Mouse (Mus musculus): ENCODE results near the gene Hipk2.
A peak's percentile ranks its signal among the peaks of the same experiment; 100 is the strongest.

Gene Hipk2

DNA sequence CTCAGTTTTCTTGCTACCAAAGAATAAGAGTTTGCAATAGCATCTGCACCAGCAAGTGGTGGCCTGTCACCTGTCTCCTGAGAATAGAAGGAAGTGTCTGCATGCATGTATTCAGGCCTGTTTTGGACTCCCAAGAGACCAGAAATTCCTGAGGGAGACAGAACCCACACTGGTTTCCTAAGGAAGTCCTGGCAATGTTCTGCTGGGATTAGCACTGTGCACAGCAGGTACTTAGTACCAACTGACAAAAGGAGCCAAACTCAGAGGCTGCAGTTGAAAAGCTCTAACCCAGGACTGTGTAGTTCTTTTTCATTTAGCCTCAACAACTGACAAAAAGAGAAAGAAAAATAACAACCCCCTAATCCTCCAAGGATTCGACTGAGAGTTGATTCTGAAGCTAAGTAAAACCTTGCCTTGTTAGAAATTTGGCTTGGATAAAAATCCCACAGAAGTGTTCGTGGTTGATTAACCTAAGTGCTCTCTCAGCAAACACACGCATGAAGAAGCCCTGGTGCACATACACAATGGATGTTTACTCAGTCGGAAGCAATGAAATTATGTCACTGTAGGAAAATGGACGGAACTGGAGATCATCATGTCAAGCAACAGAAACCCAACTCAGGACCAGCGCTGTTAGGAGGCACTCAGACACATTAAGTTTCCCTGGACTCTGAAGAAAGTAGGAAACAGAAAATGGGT lies 115.9 kb downstream of the Hipk2 start:
- ATAC-seq (ENCODE audit: insufficient number of reproducible peaks, low FRiP score, low TSS enrichment), result no peak

DNA sequence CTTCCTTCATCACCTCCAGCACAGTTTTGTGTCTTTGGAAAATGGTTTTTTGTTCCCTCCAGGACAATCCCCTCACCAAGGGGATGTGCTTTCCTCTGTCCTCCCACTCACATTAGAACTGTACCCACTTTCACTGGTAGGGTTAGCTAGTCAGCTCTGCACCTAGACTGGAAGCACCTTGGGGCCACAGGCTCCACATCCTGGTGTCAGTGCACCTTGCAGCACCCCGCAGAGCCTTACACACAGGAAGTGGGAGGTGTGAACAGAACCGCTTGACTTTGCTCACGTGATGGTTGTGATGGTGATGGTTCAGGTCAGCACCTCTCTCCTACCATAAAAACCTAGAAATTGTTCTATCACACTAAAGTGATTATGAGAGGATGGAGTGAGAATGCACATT lies 116.8 kb downstream of the Hipk2 start:
- ATAC-seq (ENCODE audit: insufficient number of reproducible peaks, low FRiP score, low TSS enrichment), result no peak

DNA sequence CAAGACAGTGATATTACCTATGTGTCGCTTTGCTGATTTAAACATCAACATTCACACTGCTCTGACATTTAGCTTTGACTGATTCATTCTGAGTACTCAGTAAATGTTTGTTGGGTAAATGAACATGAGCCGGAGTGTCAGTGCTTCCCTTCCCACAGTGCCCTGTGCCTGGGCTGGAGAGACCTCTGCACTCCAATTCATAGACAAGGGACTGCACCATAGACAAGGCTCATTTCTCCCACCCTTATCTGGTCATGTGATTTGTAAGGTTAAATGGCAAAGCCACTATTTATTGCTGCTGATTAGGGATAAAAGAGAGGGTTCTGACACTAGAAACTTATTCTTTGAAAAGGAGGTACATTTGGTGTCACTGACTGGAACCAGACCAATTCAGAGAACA lies 118.4 kb downstream of the Hipk2 start:
- ATAC-seq (ENCODE audit: insufficient number of reproducible peaks, low FRiP score, low TSS enrichment), result no peak

DNA sequence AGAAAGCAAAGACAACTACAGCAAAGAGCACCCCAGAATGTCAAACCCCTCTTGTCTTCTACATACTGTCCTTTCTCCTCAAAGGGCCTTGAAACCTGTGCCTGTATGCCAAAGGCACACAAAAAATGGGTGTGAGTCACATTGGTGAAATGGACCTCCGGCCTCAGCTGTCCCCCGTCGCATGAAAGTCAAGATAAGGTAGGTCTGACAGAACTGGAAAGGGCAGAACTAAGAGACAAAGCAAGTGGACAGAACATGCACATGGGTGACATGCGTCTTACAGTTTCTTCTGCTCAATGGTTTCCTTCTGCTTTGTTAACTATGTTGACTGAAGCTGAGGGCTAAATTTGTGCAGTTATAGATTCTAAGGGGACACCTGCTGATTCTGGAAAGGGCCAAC lies 119.0 kb downstream of the Hipk2 start:
- ATAC-seq (ENCODE audit: insufficient number of reproducible peaks, low FRiP score, low TSS enrichment), result no peak

DNA sequence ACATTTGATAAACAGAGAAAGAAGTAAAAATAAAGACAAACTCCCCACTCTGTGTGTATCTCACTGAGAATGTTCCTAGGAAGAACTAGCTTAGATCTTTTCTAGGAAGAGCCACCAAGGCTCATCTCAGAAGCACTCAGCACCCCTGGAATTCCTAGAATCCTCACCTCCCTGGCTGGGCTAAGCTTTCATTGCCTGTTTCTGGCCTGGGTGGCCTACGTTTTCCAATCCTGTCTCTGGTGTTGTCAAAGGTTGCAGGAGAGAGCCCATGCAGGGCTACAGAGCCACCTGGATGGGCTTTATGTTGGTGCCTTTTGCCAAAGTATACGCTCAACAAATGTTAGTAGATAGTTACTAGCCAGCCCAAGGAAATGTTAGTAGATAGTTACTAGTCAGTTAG lies 120.0 kb downstream of the Hipk2 start:
- no peak for ATAC-seq (ENCODE audit: insufficient number of reproducible peaks, low FRiP score, low TSS enrichment)

DNA sequence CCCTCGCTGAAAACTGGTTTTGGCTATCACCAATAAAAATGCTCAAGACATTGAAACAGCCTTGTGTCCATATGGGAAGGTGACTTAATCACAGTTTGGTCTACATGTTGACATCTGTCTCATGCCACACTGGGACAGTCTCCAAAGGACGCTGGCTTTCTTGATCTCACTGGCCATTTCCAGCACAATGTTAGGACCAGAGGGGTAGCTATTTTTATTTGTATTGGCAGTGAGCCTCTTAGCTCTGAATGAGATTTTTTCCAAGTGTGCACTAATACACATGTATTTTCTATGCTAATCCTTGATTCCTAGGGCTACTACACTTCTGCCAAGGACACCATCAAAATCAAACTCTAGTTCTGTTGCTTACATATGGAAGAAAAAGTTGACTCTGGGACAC lies 120.8 kb downstream of the Hipk2 start:
- ATAC-seq (ENCODE audit: insufficient number of reproducible peaks, low FRiP score, low TSS enrichment), result no peak

DNA sequence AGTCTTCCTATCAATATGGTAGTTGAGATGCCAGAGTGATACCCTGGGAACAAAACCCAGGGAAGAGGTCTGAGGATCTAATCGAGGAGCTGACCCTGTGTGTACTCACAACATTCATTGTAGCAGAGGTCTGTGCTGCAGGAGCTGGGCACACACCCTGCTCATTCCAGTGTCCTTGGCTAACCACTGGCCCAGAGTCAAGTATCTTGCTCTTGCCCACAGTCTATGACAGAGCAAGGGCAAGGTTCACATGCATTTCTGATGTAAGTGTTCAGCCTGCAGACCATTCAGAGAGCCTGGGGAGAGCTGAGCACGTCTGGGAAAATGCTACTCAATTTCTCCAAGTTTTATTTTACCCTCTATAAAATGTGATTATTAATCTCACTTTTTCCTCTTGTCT lies 122.2 kb downstream of the Hipk2 start:
- ATAC-seq (ENCODE audit: insufficient number of reproducible peaks, low FRiP score, low TSS enrichment), result no peak

DNA sequence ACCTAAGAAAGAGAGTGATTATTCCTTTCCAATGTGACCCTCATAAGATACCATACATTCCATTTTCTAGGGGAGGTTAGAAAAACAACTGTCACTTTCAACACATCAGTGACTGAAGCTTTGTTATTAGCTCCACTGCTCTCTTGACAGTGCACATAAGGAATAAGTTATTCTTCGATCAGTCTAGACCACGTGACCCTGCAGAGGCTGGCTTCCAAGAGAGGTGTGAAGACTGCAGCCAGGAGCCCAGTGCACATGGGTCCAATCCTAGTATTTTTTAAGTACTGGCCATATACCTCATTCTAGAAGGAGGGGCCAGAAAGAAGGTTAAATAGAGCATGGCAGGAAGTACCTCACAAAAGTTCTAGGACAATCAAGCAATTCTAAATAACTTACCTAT lies 122.9 kb downstream of the Hipk2 start:
- ATAC-seq (ENCODE audit: insufficient number of reproducible peaks, low FRiP score, low TSS enrichment), result no peak

DNA sequence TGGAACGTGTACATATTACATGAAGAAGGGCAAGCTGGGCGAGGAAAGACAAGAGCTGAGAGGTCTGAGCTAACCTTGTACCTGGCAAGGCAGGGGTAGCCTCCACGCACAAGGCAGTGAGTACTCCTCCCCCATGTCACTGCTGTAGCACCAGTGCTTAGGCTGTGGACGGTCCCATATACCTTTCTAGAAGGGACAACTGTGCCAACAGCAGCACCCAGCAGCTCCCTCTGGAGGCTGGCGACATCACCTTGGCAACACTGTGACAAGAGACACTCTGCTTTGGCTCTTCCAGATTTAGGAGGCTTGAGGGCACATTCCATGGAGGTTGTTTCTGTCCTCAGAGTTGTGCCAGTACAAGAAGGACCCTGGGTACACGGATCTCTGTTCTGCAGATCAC lies 123.5 kb downstream of the Hipk2 start:
- no peak for ATAC-seq (ENCODE audit: insufficient number of reproducible peaks, low FRiP score, low TSS enrichment)

DNA sequence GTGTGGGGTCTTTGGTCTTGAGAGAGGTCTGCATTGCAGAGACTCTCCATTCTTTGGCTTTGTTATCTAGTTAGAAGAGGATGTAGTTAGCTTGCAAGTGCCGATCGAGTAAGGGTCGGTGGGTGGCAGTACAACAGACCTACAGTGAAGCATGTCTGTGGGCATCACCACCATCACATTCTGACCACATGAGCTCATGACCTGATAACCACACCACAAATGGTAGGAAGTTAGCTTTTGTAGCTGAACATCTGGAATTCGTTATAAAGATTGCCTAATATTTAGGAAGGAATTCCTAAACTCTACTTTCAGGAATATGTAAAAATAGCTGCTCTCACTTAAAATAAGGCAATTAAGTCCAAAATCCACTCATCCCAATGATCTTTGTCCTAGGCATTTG lies 127.9 kb downstream of the Hipk2 start:
- no peak for ATAC-seq (ENCODE audit: insufficient number of reproducible peaks, low FRiP score, low TSS enrichment)

DNA sequence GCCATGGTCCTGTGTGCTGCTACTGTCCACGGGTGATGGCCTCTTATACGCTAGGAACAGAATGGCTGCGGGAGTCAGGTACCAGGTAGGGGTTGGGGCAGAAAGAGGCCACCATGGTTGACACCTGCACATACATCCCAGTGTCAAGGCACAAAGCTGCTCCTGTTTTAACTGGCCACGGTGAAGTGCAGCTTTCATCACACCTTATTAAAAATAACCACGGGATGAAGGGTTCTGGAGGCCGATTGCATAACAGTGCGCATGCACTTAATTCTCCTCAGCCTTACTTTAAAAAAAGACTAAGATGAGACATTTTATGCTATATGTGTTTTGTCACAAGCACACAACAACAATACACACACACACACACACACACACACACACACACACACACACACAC lies 132.6 kb downstream of the Hipk2 start:
- no peak for ATAC-seq (ENCODE audit: insufficient number of reproducible peaks, low FRiP score, low TSS enrichment)

DNA sequence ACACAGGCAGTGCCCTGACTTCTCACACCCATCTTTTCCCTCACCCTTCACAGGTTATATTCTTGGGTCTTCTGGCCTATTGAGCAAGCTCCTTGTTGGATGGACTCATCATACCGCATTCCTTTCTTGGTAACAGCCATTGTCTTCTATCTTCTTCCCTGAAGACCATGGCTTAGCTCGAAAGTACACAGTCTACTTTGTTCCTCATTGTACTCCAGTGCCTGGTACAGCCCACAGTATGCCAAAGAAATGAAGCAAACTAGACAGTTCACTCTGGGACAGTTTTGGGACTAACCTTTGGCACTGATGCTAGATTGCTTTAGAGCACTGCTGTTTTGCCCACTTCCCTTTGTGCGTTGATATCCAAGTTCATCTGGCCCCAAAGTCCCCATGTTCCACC lies 133.5 kb downstream of the Hipk2 start:
- no peak for ATAC-seq (ENCODE audit: insufficient number of reproducible peaks, low FRiP score, low TSS enrichment)

DNA sequence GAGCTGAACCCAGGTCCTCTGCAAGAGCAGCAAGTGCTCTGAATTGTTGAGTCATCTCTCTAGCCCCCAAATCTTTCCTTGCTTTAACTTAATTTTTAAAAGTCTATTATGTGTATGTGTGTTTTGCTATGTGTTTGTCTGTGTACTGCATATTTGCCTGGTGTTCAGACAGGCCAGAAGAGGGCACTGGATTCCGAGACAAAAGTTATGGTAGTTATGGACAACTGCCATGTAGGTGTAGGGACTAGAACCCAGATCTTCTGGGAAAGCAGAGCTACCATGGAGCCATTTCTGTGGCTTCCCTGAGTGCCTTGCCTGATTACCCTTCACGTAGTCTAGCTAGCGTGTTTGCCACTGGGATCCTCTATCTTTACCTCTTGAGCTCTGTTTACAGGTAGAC lies 134.9 kb downstream of the Hipk2 start:
- ATAC-seq (ENCODE audit: insufficient number of reproducible peaks, low FRiP score, low TSS enrichment), result no peak

DNA sequence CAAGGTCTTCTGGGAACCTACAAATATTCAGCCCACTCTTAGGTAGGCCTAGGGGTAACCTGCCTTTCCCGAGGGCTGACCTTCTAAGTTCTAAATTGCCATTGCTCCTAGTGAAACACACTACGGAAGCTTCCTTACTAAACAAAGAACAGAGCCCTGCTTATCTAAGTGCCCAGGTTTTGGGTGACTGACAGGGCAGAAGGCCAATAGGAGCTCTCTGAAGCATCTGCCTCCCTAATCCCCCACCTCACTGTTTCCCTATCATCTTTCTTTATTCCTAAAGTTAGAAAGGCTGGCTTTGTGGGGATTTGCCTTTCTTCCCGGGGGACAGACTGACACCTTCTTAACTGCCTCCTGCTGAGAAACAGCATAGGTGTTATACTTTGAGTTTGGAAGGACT lies 136.7 kb downstream of the Hipk2 start:
- ATAC-seq (ENCODE audit: insufficient number of reproducible peaks, low FRiP score, low TSS enrichment), result no peak

DNA sequence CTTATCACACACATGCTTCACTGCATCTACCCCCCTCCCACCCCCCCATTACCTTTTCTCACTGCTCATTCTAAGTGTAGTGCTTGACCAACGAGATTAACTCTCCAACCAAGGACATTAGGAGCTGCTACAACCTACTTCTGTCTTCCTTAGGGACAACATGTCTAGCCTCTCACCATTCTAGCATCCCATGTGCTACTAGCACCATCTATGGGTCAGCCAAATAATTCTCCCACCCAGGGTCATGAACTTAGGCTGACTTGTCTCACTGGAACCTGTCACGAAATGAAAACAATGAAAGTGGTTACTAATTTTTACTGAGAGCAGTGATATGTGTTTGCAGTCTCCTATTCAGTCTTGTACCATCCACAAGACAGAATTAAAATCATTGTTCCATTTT lies 138.2 kb downstream of the Hipk2 start:
- no peak for ATAC-seq (ENCODE audit: insufficient number of reproducible peaks, low FRiP score, low TSS enrichment)

DNA sequence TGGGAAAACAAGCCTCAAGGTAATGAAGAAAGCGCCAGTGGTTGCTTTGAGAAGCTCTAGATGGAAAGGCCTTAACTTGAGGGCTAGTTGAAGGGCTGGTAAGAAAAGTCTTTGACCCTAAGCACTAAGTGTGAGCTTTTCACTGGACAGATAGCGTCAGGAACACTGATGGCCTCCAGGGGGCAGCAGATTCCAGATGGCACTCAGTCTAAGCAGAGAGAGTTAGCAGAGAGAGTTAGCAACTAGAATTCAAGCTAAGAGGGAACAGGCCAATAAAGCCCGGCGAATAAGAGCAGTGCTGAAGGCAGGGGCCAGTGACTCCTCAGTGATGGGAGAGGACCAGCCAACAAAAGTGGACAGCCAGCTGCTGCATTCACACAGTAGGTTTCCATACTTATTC lies 139.7 kb downstream of the Hipk2 start:
- ATAC-seq (ENCODE audit: insufficient number of reproducible peaks, low FRiP score, low TSS enrichment), result peak; percentile 70

DNA sequence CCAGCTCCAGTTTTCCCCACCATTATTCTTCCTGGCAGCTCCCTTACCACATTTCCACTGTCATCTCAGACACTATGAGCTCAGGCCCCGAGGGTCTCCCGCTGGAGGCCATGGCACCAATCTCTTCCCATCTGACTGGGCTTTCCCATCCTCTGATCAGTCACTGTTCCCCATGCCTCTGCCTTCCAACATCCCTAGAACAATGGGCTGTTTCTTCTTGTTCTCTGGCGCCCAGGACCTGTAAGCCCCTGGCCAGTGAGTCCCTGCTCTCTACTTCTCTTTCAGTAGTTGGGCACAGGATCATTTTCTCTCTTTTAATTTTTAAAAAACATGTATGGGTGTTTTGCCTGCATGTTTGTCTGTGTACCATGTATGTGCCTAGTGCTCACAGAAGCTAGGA lies 143.3 kb downstream of the Hipk2 start:
- no peak for ATAC-seq (ENCODE audit: insufficient number of reproducible peaks, low FRiP score, low TSS enrichment)

DNA sequence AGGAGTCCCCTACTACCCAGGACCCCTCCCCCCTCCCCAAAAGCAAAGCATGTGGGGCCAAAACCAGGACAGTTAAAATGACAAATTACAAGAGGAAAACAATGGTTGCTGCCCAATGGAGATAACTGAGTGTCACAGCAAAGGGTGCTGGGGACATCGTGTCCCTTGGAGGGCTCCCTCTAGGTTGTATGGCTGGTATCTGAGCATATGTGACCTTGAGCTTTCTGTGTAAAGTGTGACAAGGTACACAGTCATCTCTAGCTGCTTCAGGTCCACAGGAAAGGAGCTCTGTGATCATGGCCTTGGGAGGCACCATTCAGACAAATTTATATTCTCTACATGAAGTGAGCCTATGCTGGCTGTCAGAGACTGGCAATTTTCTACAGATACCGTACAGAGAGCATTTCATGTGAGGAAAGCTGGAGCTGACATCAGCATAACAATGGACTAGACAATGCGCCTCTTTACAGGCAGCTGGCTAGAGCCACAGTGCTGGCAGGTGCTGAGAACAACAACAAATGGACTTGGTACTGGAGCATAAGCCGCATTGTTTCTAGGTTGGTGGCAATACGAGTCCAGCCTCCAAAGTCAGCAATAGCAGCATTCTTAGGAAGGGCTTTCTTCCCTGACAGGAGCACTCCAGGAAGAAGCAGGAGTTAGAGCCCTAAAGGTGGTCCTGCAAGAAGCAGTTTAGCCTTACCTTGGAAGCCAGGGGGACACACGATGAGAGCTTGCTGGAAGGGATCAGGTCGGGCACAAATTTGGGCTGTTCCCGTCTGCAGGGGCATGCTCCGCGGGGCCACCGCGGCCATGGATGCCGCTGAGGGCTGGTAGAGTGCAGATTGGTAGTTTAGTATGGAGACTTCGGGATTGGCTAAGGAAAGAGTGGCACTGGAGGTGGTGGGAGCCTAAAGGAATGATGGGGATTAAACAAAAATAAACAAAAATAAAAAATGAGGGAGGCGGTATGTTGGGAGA lies 145.5 kb downstream of the Hipk2 start:
- ATAC-seq (ENCODE audit: insufficient number of reproducible peaks, low FRiP score, low TSS enrichment), result no peak

DNA sequence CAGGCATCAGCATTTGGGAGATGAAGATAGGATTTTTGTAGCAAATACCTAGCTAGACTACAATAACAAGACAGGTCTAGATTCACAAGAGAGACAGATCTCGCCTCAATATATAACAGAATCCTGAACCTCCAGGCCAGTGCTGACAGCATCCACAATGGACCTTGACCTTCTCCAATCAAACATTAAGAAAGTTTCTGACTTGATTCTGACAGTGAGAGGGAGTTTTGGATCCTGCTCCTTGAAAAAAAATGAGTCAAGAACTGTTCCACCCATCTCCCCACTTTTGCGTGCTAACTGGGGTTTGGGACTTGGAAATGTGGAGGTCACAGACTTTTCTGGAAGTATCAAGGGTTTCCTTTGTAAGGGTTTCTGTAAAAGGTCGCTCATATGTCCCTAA lies 150.4 kb downstream of the Hipk2 start:
- ATAC-seq (ENCODE audit: insufficient number of reproducible peaks, low FRiP score, low TSS enrichment), result no peak

DNA sequence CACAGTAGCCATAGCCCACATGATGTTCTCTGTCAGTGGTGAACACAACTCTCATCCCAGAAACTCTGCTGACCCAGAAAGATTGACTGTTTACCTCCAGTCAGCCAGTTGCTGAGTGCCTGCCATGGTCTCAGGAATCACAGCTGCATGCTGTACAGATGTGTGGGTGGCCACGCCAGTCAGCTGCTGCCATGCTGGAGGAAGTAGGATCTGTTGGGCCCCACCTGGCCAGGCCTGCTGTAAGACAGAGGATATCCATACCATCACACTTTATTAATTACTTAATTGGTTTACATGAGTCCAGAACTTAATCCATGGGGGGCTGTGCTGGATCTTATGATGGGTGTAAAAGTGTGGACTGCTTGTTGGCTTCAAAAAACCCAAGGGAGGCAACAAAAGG lies 154.6 kb downstream of the Hipk2 start:
- ATAC-seq (ENCODE audit: insufficient number of reproducible peaks, low FRiP score, low TSS enrichment), result no peak

DNA sequence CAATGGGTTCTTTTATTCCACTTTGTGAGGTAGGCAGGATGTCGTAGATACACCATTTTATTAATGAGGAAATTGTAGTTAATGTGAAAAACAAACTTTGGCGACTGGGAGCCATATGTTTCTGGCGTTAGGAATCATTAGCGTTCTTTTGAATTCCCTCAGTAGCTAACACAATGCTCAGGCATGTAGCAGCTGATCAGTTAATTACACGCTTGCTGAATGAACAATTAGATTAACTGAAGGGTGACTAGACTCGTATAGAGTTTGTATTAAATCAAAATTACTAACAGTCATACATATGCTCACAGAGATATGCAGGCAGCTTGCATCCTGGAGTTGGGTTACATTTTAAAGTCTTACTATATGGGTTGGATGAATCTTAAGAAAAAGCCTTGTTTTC lies 156.7 kb downstream of the Hipk2 start:
- ATAC-seq (ENCODE audit: insufficient number of reproducible peaks, low FRiP score, low TSS enrichment), result no peak

DNA sequence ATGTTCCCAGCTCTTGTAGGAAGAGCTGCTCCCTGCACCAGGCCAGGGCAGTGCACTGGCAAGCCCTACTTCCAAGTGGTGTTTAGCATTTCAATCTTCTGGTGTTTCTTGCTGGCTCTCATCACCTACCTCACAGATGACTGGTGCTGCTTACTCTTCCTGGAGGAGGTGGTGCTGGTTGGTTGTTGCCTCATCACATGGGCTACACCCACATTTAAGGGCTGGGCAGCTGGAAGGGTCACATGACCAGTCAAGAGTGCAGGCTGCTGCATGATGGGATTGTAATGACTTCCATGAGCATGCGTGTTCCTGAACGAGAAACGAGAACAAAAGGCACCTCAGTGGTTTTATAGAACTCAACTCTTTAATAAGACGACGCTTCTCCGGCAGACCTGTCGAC lies 157.3 kb downstream of the Hipk2 start:
- no peak for ATAC-seq (ENCODE audit: insufficient number of reproducible peaks, low FRiP score, low TSS enrichment)
